Mouse (Mus musculus) heart, embryonic 13.5 days (tissue): ENCODE data around the gene Flad1. TPM values are rescaled to one million over a fixed set of nuclear protein-coding genes. Genes with fewer than 3 reads are reported as not detected.
A peak's percentile ranks its signal among the peaks of the same experiment; 100 is the strongest.

Source experiments
- ATAC-seq: fragments of 200-750 bp; cut with Nextera tagmentation; 2 replicates; pipeline ENCODE4 v1.8.0; 2017; ENCODE audit warnings: moderate TSS enrichment; ENCODE audit not compliant: insufficient number of reproducible peaks, low FRiP score, low TSS enrichment; ENCODE audit errors: extremely low read depth
- H3K27ac ChIP-seq: fragments of 300-500 bp; sonication (generic); replicated peaks from 2 replicates; pipeline ENCODE4 v1.5.1; 2015; ENCODE audit warnings: moderate library complexity, mild to moderate bottlenecking, inconsistent platforms
- H3K27me3 ChIP-seq: fragments of 300-500 bp; sonication (generic); replicated peaks from 2 replicates; pipeline ENCODE4 v1.6.1; 2015; ENCODE audit warnings: mild to moderate bottlenecking, inconsistent platforms
- H3K36me3 ChIP-seq: fragments of 300-500 bp; sonication (generic); 2 replicates; pipeline ENCODE4 v1.6.1; 2015; ENCODE audit warnings: mild to moderate bottlenecking, inconsistent platforms
- H3K4me1 ChIP-seq: fragments of 300-500 bp; sonication (generic); 2 replicates; pipeline ENCODE4 v1.6.1; 2015; ENCODE audit warnings: inconsistent platforms
- H3K4me2 ChIP-seq: fragments of 300-500 bp; sonication (generic); 2 replicates; pipeline ENCODE4 v1.6.1; 2015; ENCODE audit warnings: inconsistent platforms, mild to moderate bottlenecking, moderate library complexity
- H3K4me3 ChIP-seq: fragments of 300-500 bp; sonication (generic); 2 replicates; pipeline ENCODE4 v1.5.1; 2015; ENCODE audit warnings: moderate library complexity, mild to moderate bottlenecking, inconsistent platforms
- H3K9ac ChIP-seq: fragments of 300-500 bp; sonication (generic); 2 replicates; pipeline ENCODE4 v1.6.1; 2015; ENCODE audit warnings: inconsistent platforms, mild to moderate bottlenecking, moderate library complexity
- H3K9me3 ChIP-seq: fragments of 300-500 bp; sonication (generic); 2 replicates; pipeline ENCODE4 v1.6.1; 2016; ENCODE audit warnings: inconsistent platforms
- WGBS: fragments of 180-500 bp; shearing (Covaris S2); methylation state at CpG from one replicate; pipeline ENCODE4 v1.1.7; 2015; ENCODE audit warnings: mixed read lengths; 5-methylcytosine and 5-hydroxymethylcytosine counted together
- polyA plus RNA-seq: library from polyadenylated mRNA; unstranded; fragments of >200 nt; fragmentation: Nextera tagmentation; extraction: Ambion mirVana; gene quantifications from 2 replicates; pipeline ENCODE4 v1.2.1, GENCODE M21; 2015

The Flad1 gene
- polyA plus RNA-seq, 1 experiment from 2014 or later = 30.3 TPM

DNA sequence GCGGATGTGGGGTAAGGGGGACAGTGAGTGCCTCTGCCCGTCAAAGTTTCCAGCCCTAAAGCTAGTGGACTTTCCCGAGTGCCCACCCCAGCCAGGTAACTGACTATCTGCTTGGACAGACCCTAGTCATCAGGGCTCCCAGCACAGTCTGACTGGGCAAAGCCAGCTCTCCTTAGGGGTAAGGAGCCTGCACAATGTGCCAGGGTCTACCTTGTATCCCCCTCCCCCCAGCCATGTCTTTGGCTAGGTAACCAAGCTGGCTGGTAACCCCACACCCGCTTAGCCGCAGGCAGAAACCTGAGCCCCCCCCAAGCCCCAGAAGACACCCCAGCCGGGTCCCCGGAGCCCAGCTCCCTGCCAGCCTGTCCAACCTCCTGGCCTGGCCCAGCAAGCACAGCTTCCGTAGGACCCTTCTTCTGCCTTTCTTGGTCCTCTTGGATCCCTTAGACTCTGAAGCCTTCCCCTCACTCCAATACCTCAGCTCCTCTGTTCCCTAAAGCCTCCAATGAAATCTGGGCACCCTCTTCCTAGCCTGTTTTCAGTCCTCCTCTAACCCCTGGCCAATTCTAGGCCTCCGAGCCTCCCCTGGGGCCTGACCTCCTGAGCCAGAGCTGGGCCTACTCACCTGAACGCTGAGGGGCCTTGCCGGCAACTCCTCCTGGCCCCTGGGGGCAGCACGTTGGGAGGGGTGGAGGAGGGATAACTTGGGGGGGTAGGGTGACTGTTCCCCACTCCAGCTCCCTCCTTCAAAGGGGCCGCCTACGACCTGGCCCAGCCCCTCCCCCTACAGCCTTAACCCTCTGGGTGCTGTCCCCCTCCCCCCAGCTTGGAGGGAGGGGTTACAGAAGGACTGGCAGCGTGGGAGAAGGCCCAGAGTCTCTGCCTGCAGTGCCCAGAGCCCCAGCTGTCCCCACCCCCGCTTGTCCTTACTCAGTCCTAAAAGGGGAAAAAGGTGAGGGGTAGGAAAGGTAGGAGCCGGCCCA, 24.9 kb downstream of the Flad1 start:
- ATAC-seq = no peak
- H3K9ac ChIP-seq = no peak overlapping the region
- 67% methylated on average over 17 of the region's 17 CpGs for WGBS
- H3K4me3 ChIP-seq = no peak overlapping the region
- H3K4me1 ChIP-seq = peaks cover 55% of the 10 kb centered on the region
- no peak overlapping the region for H3K4me2 ChIP-seq
- no peaks in the 10 kb centered on the region for H3K36me3 ChIP-seq
- no peaks in the 10 kb centered on the region for H3K27me3 ChIP-seq
- no peak overlapping the region for H3K27ac ChIP-seq
- no peaks in the 10 kb centered on the region for H3K9me3 ChIP-seq

DNA sequence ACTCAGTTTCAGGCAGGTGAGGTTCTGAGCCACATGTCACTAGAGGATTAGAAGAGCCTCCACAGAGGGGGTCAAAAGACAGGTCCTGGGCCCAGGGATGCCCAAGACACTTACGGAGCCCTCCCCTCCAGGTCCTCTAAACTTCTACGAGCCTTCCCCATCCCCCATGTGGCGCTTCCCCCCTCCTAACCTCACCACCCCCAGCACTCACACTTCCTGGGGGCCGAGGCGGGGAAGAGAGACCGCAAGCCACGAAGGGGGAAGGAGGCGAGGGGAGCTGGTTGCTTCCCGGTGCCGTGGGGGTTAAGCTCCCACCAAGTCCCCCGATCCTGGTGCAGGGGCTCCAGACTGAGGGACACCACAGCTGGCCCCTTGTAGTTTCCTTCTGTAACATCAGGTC, 26.2 kb downstream of the Flad1 start:
- Histone ChIP-seq H3K4me1 (peaks cover 42% of the 10 kb centered on the region), H3K9me3 (no peaks in the 10 kb centered on the region), H3K4me2 (no peak overlapping the region), H3K27me3 (no peaks in the 10 kb centered on the region), H3K9ac (no peak overlapping the region), H3K27ac (no peak overlapping the region), H3K36me3 (peaks cover 10% of the 10 kb centered on the region), H3K4me3 (no peak overlapping the region)
- 43% methylated on average over 11 of the region's 11 CpGs for WGBS
- no peak for ATAC-seq

DNA sequence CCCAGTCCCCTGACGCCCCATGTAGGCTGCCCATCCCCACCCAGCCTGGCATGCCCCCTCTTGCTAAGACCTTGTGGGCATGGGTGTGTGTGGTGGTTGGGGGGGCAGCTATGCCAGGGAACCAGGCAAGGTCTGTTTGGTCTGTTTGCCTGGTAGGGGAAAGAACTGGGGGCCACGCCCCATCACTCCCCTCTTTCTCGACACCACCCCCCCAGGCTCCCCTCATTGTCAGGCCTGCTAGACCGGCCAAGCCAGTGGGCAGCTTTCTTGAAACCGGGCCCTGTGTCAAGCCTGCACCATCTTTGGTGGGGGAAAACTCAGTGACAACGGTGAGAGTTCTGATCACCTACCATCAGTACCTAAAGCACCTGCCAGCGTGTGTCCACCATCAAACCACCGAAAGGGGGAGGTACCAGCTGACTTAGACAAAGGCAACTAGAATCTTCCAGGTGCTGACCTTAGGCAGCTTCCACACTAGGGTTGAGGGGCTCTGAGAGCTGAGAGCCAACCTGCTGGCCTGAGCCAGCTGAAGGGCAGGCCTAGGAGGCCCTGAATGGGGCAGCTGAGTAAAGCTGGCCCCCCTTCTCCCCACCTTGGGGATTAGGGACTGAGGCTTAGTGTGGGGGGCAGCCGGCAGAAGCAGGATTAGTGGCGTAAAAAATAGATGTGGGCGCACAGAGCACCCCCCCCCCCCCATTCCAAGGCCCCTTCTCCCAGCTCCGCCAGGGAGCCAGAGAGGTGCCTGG, 27.2 kb downstream of the Flad1 start:
- Histone ChIP-seq H3K4me3 (no peak overlapping the region), H3K36me3 (peaks cover 20% of the 10 kb centered on the region), H3K27me3 (no peaks in the 10 kb centered on the region), H3K4me2 (no peak overlapping the region), H3K9ac (peak overlapping the region; percentile 28; the same call in 1 of the 2 replicates), H3K4me1 (peaks cover 33% of the 10 kb centered on the region), H3K27ac (no peak overlapping the region), H3K9me3 (no peaks in the 10 kb centered on the region)
- no peak for ATAC-seq
- WGBS = 74% methylated on average over 12 of the region's 12 CpGs

DNA sequence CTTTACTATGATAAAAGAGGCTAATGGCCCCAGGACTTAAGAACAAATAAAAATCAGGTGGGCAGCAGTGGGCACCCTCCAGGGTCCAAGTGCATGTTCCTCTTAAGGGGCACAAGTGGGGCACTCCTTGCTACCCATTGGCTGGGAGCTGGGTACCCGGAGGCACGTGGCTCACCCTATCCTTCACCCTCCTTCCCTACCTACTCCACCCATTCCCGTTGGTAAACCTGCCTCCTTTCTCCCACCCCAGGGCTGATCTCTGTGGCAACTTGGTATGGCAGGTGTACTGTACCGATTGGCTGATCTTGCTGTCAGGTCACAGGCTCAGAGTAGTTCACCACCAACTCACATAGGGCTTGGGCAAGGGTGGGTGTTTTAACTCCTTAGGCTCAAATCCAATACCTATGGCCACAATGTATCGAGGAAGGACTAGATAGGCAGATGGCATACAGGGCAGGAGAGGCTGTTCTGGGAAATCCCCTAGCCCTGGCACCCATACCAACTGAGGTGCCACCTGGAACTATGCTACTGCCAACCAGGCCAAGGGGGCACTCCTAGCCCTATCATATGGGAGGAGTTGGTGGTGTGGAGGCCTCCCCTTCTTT, 27.9 kb downstream of the Flad1 start:
- H3K4me1 ChIP-seq = peaks cover 31% of the 10 kb centered on the region
- WGBS = 78% methylated on average over 5 of the region's 5 CpGs
- no peaks in the 10 kb centered on the region for H3K9me3 ChIP-seq
- no peak overlapping the region for H3K27ac ChIP-seq
- peaks cover 26% of the 10 kb centered on the region for H3K36me3 ChIP-seq
- H3K27me3 ChIP-seq = no peaks in the 10 kb centered on the region
- ATAC-seq = no peak
- no peak overlapping the region for H3K4me3 ChIP-seq
- no peak overlapping the region for H3K4me2 ChIP-seq
- no peak overlapping the region for H3K9ac ChIP-seq

DNA sequence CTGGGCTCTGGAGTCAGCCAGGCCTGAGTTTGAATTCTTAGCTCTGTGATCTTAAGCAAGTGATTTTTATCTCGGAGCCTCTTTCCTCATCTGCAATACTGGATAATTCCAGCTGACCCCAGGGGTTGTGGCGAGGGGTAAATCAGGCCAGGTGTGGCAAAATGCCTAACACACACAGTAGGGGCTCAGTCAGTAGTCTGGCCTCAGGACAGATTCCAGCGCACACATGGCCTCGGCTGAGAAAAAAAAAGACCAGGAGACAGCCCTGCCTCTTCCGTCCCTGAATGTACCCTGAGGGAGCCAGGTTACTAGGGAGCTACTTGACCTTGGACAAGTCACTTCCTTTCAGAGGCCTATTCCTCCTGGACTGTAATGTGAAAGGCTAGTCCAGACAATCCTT, 28.7 kb downstream of the Flad1 start:
- no peak overlapping the region for H3K27ac ChIP-seq
- peaks cover 32% of the 10 kb centered on the region for H3K4me1 ChIP-seq

DNA sequence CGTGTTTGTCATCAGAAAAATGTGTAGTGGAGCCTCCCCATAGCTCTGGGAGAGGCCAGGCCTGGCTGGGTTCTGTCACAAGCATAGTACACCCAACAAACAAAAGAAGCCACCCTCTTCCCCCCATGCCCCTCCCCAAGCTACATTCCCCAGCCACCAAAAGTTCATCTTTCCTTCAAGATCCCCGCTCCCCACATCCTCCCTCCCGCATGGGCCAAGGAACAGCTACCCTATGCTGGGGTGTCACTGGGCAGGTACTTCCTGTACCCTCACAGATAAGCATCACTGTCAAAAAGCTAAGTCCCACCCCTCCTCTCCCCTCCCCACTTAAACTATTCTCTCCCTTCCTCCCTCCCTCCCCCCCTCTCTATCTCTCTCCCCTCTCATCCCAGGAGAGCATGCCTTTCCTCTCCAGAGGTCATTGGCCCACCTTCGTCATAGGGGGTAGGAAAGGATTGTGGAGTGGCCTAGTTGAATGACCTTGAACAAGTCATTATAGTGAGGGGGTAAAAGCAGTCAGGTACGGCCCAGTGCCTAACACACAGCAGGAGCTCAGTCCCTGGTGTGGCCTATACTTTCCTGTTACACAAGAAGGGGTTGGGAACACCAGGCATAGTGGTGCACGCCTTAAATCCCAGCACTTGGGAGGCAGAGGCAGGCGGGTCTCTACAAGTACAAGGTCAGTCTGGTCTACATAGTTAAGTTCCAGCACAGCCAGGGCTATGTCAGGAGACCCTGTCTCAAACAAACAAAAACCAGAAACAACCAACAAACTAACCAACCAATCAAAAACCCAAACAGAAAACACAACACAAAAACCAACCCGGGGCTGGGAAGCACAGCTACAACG, 29.4 kb downstream of the Flad1 start:
- peaks cover 26% of the 10 kb centered on the region for H3K36me3 ChIP-seq
- H3K4me3 ChIP-seq = no peak overlapping the region
- no peak for ATAC-seq
- H3K9me3 ChIP-seq = no peaks in the 10 kb centered on the region
- H3K27ac ChIP-seq = no peak overlapping the region
- H3K9ac ChIP-seq = no peak overlapping the region
- WGBS = 79% methylated on average over 9 of the region's 9 CpGs
- peaks cover 36% of the 10 kb centered on the region for H3K4me1 ChIP-seq
- H3K27me3 ChIP-seq = no peaks in the 10 kb centered on the region
- H3K4me2 ChIP-seq = no peak overlapping the region

More for the DNA sequence above, 28.7 kb downstream of the Flad1 start:
- Histone ChIP-seq H3K4me3 (no peak overlapping the region), H3K9me3 (no peaks in the 10 kb centered on the region), H3K4me2 (no peak overlapping the region), H3K9ac (no peak overlapping the region), H3K27me3 (no peaks in the 10 kb centered on the region), H3K36me3 (peaks cover 26% of the 10 kb centered on the region)
- WGBS = 64% methylated on average over 5 of the region's 5 CpGs
- no peak for ATAC-seq

DNA sequence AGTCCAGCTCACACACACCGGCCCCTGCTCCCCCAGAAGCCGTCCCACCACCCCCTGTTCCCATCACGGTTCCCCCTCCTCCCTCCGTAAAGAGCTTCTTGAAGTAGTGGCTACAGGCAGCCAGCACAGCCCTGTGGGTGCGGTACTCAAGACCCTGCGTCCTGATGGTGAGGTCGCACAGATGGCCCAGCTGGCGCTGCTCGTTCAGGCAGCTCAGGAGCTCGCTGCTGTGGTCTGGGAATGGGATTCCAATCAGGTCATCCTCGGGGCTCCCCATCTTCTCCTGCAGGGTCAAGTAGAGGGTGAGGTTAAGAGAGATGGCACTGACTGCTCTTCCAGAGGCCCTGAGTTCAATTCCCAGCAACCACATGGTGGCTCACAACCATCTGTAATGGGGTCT, 30.4 kb downstream of the Flad1 start:
- 83% methylated on average over 11 of the region's 11 CpGs for WGBS
- no peaks in the 10 kb centered on the region for H3K27me3 ChIP-seq

DNA sequence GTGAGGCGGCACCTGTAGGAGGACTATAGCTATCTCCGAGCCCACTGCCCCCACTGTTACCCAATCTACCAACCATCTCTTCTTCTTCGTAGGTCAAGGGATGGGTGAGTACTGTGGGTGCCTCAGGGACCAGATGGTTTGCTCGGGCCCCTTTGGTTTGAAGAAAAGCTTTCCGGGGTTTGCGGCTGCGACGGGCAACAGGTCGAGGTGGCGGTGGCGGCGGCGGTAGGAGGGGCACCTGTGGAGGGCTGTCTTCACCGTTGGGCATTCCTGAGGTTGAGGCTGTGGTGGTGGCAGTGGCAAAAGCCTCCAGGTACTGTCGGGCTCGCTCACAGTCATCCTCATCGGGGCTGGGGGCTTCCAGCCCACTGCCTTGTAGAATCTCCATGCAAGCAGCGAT, 31.0 kb downstream of the Flad1 start:
- no peaks in the 10 kb centered on the region for H3K9me3 ChIP-seq
- H3K4me2 ChIP-seq = no peak overlapping the region
- H3K4me1 ChIP-seq = peaks cover 31% of the 10 kb centered on the region
- WGBS = 89% methylated on average over 18 of the region's 18 CpGs
- no peak overlapping the region for H3K27ac ChIP-seq
- no peak overlapping the region for H3K9ac ChIP-seq
- no peak for ATAC-seq
- no peaks in the 10 kb centered on the region for H3K27me3 ChIP-seq
- peaks cover 26% of the 10 kb centered on the region for H3K36me3 ChIP-seq
- H3K4me3 ChIP-seq = no peak overlapping the region

More for the DNA sequence above, 30.4 kb downstream of the Flad1 start:
- Histone ChIP-seq H3K27ac (no peak overlapping the region), H3K4me3 (no peak overlapping the region), H3K9ac (no peak overlapping the region), H3K9me3 (no peaks in the 10 kb centered on the region), H3K4me2 (no peak overlapping the region), H3K4me1 (peaks cover 31% of the 10 kb centered on the region), H3K36me3 (peaks cover 26% of the 10 kb centered on the region)
- ATAC-seq = no peak

DNA sequence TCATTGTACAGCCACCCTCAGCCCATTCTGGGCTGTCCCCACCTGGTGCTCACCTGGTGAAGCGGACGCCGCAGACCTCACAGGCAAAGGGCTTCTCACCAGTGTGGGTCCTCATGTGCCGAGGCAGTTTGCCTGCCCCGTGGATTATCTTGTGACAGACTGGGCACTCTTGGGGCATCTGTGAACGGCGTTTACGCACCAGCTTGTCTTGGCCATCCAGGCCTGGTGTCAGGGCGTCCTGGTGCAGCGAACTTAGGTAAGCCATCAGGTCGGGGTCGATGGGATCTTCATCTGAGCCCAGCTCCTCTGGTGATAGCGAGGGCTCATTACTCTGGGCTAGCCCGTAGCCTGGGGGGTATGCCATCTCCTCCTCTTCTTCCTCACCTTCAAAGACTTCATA, 31.4 kb downstream of the Flad1 start:
- no peak for ATAC-seq
- peaks cover 26% of the 10 kb centered on the region for H3K36me3 ChIP-seq
- no peaks in the 10 kb centered on the region for H3K9me3 ChIP-seq
- H3K27me3 ChIP-seq = no peaks in the 10 kb centered on the region
- H3K9ac ChIP-seq = no peak overlapping the region
- H3K4me2 ChIP-seq = no peak overlapping the region
- WGBS = 94% methylated on average over 14 of the region's 14 CpGs
- H3K4me3 ChIP-seq = no peak overlapping the region
- no peak overlapping the region for H3K27ac ChIP-seq
- H3K4me1 ChIP-seq = peaks cover 28% of the 10 kb centered on the region

DNA sequence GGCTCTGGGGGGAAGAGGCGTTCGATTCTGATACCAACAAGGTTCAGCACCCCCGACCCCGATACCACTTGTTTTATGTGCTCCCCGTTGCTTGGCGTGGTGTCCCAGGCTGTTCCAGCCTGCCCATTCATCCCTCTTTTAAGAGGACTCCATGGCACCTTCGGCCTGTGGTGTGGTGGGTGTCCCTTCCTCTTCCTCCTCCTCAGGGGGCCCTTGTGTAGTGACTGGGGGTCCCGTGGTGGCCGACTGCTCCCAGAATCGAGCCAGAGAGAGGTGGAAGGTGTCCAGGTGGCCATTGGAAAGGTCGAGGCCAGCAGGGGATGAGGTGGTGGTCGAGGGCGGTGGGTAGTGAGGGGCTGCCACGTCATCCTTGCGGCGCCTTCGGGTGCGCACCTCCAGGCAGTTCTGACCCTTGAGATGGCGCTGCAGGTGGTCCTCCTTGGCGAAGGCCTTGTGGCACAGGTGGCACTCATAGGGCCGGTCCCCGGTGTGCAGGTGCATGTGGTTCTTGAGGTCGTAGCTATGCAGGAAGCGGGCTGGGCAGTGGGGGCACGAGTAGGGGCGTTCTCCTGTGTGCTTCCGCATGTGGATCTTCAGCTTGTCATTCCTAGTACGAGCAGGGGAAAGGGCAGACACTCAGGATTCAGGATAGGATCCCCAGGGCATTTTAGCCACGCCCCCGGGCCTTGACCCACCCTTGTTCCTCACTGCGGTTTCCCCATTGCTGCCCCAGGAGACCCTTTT, 32.1 kb downstream of the Flad1 start:
- H3K4me1 ChIP-seq = peaks cover 21% of the 10 kb centered on the region
- H3K9me3 ChIP-seq = no peaks in the 10 kb centered on the region
- H3K4me3 ChIP-seq = no peak overlapping the region
- peaks cover 26% of the 10 kb centered on the region for H3K36me3 ChIP-seq
- no peak for ATAC-seq
- WGBS = 87% methylated on average over 31 of the region's 31 CpGs
- no peak overlapping the region for H3K27ac ChIP-seq
- H3K4me2 ChIP-seq = peak overlapping the region; percentile 87; the same call in 1 of the 2 replicates
- H3K9ac ChIP-seq = peak overlapping the region; percentile 86; the same call in 1 of the 2 replicates
- no peaks in the 10 kb centered on the region for H3K27me3 ChIP-seq
